Mouse (Mus musculus): ENCODE results near the gene Cbfa2t3. TPM values are rescaled to one million over a fixed set of nuclear protein-coding genes. Genes with fewer than 3 reads are reported as not detected.

The Cbfa2t3 gene
- polyA plus RNA-seq, 1 experiment: 3.9 TPM

DNA sequence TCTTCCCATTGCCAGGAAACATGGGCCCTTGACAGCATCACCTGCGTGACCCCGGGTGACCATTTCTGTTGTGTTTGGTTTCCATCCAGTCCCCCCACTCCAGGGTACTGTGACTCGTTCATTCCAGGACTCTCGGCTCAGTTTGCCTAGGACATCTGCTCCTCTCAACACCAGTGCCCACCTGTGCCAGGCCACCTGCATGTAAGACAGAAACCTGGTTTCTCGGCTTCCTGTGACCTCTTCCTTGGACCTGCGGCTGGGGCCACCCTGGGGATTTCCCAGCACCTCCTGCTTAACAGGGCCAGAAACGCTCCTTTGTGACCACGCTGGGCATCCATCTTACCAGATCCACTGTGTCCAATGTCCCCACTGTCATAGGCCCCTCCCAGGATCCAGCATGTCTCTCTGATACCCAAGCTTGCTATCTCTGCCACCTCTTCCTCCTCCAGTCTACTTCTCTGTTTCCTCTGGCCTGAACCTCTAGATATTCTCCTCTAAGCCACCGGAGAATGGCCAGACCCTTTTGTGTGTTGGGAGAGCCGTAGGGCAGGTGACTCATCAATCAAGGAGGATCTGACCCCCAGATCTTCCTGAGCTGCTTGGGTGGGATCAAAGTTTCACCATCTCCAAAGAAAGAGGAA, 19.1 kb upstream of the Cbfa2t3 start:
- DNase-seq (ENCODE audit: low read depth): no peak

- DNase-seq (ENCODE audit: low read depth): no peak
Measured at GRCm38 (mm10) chr8:122716566-122716965, 17.7 kb upstream of the Cbfa2t3 start.

GRCm38 (mm10) chr8:122713157-122713518, 14.2 kb upstream of the Cbfa2t3 start:
- no peak for DNase-seq (ENCODE audit: low read depth)

DNA sequence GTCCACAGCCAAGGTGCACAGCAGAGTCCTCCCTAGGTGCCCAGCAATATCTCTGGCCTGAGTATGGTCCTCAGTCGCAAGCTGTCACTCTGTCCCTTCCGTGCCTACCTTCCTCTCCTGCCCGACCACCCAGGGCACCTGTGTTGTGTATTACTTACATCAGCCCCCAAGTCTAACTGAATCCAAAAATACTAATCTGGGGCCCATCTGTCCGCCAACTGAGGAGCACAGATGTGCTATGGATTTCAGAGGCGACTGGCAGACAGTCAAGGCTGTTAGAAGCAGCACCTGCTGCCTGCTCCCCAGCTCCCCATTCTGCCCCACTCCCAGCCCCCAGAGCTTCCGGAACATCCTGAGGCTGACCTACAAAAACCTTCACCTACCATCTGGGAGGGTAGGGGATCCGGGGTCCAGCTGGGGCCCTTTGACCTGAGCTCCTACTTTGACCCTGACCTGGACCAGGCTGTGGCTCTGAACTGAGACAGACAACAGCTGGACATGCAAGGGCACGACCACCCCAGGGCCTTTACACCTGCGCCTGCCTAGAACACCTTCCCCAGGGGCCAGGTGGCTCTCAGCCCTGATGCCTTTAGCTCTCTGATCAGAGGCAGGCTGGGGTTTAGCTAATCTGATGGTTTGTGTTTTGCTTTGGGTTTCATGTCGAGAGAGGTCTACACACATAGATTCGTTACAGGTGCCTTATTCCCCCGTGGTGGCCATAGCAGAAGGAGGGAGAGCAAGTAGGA, 13.7 kb upstream of the Cbfa2t3 start:
- no peak for DNase-seq (ENCODE audit: low read depth)

GRCm38 (mm10) chr8:122711891-122712365, 13.0 kb upstream of the Cbfa2t3 start:
- DNase-seq (ENCODE audit: low read depth): no peak

GRCm38 (mm10) chr8:122711480-122711879, 12.6 kb upstream of the Cbfa2t3 start:
- DNase-seq (ENCODE audit: low read depth): no peak

- DNase-seq (ENCODE audit: low read depth): no peak
Measured at GRCm38 (mm10) chr8:122709340-122710111, 10.6 kb upstream of the Cbfa2t3 start.

- no peak for DNase-seq (ENCODE audit: low read depth)
Measured at GRCm38 (mm10) chr8:122707184-122707583, 8.3 kb upstream of the Cbfa2t3 start.

DNA sequence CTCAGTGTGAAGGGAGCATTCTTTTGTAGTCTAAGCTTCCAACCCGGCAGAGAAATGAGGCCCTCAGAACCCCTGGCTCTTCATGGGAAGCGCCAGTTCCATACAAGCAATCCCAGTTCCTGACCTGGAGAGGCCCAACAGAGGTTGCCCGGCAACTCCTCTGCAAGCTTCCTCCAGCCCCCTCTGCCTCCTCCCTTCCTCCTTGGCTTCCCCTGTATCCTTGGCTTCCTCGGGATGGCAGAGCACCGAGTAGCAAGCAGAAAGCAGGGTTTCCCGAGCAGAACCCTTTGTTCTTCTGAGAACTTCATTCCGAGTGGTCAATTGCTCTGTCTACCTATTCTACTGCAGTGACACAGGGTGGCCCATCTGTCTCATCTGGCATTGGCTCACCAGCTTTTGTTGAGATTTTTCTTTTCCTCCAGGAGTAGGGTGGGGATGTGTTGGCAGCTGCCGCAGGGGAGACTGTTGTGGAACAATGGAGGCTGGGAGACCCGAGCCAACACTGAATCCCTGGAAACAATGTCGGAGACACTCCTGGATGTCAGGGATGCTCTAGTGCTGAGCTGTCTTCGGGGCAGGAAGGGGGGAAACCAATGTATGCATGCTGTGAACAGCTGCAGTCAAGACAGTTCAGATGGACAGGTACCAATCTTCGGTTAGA, 7.1 kb upstream of the Cbfa2t3 start:
- DNase-seq (ENCODE audit: low read depth): no peak

DNA sequence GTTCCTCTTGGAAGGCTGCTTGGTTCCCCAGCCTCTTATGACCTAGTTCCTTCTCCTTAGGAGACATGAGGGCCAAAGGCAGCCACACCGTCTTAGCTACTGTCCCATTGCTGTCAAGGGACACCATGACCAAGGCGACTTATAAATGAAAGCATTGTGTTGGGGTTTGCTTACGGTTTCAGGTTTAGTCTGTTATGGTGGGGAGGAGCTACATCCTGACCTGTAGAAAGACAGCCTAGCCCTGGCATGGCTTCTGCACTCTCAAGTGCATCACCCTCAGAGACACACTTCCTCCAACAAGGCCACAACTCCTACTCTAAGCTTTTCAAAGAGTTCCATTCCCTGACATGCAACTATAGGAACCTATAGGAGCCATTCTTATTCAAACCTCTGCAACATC, 5.7 kb upstream of the Cbfa2t3 start:
- DNase-seq (ENCODE audit: low read depth): no peak

DNA sequence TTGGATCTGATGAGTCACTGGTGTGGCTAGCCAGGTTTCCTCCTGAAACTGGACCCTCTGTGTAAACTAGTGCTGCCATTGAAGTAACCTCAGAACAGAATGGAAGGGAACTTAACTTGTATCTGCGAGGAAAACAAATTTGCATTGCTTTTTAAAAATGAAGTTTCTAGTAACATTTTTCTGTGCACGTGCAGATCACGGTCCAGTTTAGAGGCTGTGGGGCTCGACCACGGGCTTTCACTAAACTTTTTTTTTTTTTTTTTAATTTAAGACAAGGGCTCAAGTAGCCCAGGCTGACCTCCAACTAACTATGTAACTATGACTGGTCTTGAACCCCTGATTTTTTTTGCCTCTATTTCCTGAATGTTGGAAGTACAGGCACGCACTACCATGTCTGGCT, 4.0 kb upstream of the Cbfa2t3 start:
- no peak for DNase-seq (ENCODE audit: low read depth)

DNA sequence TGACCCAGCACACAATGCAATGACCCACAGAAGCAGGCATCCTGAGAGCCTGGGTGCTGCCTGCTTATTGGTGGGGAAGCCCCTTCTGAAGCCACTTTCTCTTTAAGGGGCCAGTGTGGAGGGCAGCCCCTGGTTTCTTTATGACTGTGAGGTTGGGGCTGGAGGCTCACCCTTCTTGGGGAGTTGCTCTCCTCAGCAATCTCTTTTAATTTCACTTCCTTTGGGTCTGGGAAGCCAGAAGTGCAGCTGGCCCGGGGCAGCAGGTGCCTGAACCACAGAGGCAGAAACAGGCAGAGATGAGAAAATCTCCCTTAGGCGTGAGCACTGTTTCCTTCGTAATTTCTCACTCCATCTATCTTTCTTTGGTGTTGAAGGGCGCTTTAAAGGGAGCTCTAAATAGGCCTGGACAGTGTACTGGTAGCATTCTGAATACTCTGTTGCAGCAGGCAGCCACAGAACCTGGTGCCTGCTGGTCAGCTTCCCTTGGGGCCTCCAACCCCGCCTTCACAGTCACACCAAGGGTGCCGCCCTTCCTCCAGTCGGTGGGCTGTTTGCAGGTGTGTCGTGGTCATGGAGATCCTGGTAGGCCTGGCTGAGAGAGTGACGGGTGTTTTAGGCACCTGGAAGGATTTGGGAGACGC, 3.5 kb upstream of the Cbfa2t3 start:
- no peak for DNase-seq (ENCODE audit: low read depth)

GRCm38 (mm10) chr8:122701441-122702185, 2.7 kb upstream of the Cbfa2t3 start:
- DNase-seq (ENCODE audit: low read depth): no peak

GRCm38 (mm10) chr8:122700628-122701027, 1.7 kb upstream of the Cbfa2t3 start:
- DNase-seq (ENCODE audit: low read depth): no peak

DNA sequence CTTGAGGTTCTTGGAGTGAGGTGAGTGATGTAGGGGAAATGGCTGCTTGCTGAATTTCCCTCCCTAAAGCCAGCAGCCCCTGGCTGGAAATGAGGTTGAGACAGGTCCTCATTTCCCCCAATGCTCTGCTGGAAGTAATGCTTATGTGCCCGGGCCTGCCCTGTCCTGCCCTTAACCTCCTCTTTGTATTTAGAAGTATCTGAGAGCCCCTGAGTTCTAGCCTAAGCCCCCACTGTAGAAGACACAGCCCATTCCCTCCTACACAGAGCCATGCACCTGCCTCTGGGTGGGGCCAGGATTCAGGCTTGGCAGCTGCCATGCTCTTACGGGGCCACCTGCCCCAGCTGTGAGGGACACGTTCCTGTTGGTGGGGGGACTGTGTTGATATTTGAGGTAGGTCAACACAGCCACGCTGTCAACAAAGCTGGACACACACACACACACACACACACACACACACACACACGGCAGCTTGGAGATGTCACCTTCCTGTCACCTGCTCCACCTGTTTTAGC, 598 bp downstream of the Cbfa2t3 start:
- no peak for DNase-seq (ENCODE audit: low read depth)

DNA sequence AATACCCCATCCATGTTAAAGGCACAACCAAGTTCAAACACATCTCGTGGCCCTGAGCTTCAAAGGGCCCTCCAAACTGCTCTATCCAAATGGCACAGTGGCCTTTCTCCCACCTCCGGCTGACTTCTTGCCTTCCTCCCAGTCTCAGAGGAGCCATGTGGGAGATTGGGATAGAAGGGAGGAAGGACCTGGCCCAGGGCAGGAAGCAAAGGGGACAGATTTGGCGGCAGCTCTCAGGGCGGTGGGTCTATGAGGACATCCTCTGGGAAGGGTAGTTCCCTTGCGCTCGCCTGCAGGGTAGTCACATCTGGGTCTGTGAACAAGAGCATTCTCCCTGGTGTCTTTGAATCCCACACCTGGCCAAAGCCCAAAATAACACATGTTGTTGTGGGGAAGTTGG, 1.3 kb downstream of the Cbfa2t3 start:
- no peak for DNase-seq (ENCODE audit: low read depth)

DNA sequence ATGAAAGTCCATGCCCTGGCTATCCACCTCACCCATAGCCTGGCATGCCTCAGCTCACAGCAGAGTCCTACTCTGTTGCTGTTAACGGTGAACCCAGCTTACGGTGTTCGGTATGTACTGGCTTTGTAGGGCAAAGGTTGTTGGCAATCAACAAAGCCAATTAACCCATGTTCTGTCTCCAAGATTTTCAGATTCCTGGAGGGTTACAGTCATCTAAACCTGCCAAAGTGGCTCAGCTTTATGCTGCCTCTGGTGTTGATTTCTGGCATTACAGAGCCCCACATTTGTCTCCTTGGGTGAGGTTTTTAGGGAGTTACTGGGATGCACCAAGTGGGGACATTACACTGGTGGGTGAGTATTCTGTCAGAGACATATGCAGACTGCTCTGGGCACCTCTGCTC, 1.7 kb downstream of the Cbfa2t3 start:
- no peak for DNase-seq (ENCODE audit: low read depth)

DNA sequence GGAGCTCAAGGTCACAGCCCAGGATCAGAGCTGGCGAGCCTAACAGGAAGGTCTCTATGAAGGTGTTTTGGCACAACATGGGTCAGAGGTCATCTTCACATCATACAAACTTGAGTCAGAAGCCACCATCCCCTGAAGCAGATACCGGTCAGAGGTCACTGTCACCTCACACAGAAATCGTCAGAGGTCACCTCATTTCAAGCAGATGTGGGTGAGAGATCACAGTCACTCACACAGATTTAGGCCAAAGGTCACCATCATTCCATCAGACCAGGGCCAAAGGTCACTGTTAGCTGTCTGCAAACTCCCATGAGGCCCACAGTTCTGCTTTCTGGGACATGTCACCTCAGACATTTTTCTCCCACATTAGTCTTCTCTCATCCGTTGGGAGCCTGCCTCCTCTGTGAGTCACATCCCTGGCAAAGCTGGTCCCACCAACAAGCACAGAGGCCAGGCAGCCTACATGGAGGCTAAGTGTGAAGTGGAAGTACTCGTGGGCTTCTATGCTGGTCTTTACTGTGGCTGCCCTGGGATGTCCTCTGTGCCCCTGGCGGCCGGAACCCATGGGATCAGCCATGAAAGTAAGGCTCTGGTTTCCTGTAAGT, 3.4 kb downstream of the Cbfa2t3 start:
- DNase-seq (ENCODE audit: low read depth): no peak

GRCm38 (mm10) chr8:122692152-122692551, 6.8 kb downstream of the Cbfa2t3 start:
- no peak for DNase-seq (ENCODE audit: low read depth)

- no peak for DNase-seq (ENCODE audit: low read depth)
Measured at GRCm38 (mm10) chr8:122691018-122691417, 7.9 kb downstream of the Cbfa2t3 start.

Data from gonadal fat pad, adult 2 months (tissue).